Mouse (Mus musculus) hindbrain, embryonic 14.5 days (tissue): ENCODE data around the gene Angptl8. TPM values are rescaled to one million over a fixed set of nuclear protein-coding genes. Genes with fewer than 3 reads are reported as not detected.

Experiments
- ATAC-seq: fragments of 200-750 bp; cut with Nextera tagmentation; 2 replicates; pipeline ENCODE4 v1.8.0; 2017; ENCODE audit warnings: moderate number of reproducible peaks, mild to moderate bottlenecking, moderate TSS enrichment, moderate library complexity; ENCODE audit not compliant: low FRiP score
- DNase-seq: peaks from one replicate; pipeline ENCODE4 v3.0.0-alpha.2; 2015; ENCODE audit warnings: low spot score
- H3K27ac ChIP-seq: fragments of 300-500 bp; sonication (generic); 2 replicates; pipeline ENCODE4 v1.5.1; 2014; ENCODE audit warnings: mild to moderate bottlenecking, moderate library complexity
- H3K27me3 ChIP-seq: fragments of 300-500 bp; sonication (generic); 2 replicates; pipeline ENCODE4 v1.6.1; 2014; ENCODE audit warnings: mild to moderate bottlenecking, low read length, mixed read lengths; ENCODE audit not compliant: control insufficient read depth, insufficient read depth
- H3K36me3 ChIP-seq: fragments of 300-500 bp; sonication (generic); replicated peaks from 2 replicates; pipeline ENCODE4 v1.6.1; 2014; ENCODE audit not compliant: control insufficient read depth, insufficient read depth
- H3K4me1 ChIP-seq: fragments of 300-500 bp; sonication (generic); replicated peaks from 2 replicates; pipeline ENCODE4 v1.6.1; 2014; ENCODE audit warnings: antibody characterized with exemption, low read length, mixed read lengths; ENCODE audit not compliant: control insufficient read depth, insufficient read depth
- H3K4me2 ChIP-seq: fragments of 300-500 bp; sonication (generic); replicated peaks from 2 replicates; pipeline ENCODE4 v1.6.1; 2014; ENCODE audit warnings: mild to moderate bottlenecking, moderate library complexity
- H3K4me3 ChIP-seq: fragments of 300-500 bp; sonication (generic); replicated peaks from 2 replicates; pipeline ENCODE4 v1.5.1; 2014; ENCODE audit warnings: mild to moderate bottlenecking, low read length
- H3K9ac ChIP-seq: fragments of 300-500 bp; sonication (generic); 2 replicates; pipeline ENCODE4 v1.6.1; 2014
- H3K9me3 ChIP-seq: fragments of 300-500 bp; sonication (generic); 2 replicates; pipeline ENCODE4 v1.6.1; 2016; ENCODE audit warnings: low read length; ENCODE audit not compliant: control insufficient read depth
- WGBS: fragments of 180-500 bp; shearing (Covaris S2); extraction: QIAGEN DNeasy Blood & Tissue Kit; methylation state at CpG from one replicate; pipeline ENCODE4 v1.1.7; 2014; 5-methylcytosine and 5-hydroxymethylcytosine counted together
- polyA plus RNA-seq: library from polyadenylated mRNA; unstranded; fragments of >200 nt; fragmentation: Nextera tagmentation; extraction: Ambion mirVana; gene quantifications from 2 replicates; pipeline ENCODE4 v1.2.1, GENCODE M21; 2014

Gene Angptl8
- polyA plus RNA-seq, 1 experiment from 2014 or later: 0.62 TPM

DNA sequence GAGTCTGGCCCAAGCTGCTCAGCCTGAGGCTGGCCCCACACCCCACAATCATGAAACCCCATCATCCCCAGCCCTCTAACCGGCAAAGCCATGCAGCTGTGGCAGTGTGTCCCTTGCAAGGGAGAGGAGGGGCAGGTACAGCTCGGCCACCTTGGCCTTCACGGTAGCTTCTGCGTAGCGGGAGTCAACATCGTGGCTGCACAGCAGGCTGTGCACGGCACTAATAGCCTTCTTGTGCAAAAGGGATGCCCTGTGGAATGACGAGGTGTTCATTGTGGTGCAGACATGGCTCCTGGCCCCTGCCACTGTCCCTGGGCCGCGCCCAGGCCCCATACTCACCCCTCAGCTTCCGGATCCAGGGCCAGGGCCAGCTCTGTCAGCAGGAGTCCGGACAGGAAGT is 15.1 kb upstream of the Angptl8 start:
- H3K27me3 ChIP-seq: no peaks in the 10 kb centered on the region
- H3K9me3 ChIP-seq: no peaks in the 10 kb centered on the region
- no peak overlapping the region for H3K4me2 ChIP-seq
- 90% methylated on average over 12 of the region's 12 CpGs for WGBS
- ATAC-seq: no peak
- H3K36me3 ChIP-seq: no peaks in the 10 kb centered on the region
- no peak overlapping the region for H3K9ac ChIP-seq
- no peak overlapping the region for H3K4me3 ChIP-seq
- H3K4me1 ChIP-seq: no peaks in the 10 kb centered on the region
- DNase-seq: no peak
- no peak overlapping the region for H3K27ac ChIP-seq

GRCm38 (mm10) chr9:21822686-21823085 is 12.6 kb upstream of the Angptl8 start:
- Histone ChIP-seq H3K27ac (no peak overlapping the region), H3K9me3 (no peaks in the 10 kb centered on the region), H3K9ac (no peak overlapping the region), H3K4me3 (no peak overlapping the region), H3K4me2 (no peak overlapping the region), H3K27me3 (no peaks in the 10 kb centered on the region), H3K4me1 (no peaks in the 10 kb centered on the region), H3K36me3 (no peaks in the 10 kb centered on the region)
- ATAC-seq (no peak), DNase-seq (no peak)
- WGBS: 86% methylated on average over 6 of the region's 6 CpGs

DNA sequence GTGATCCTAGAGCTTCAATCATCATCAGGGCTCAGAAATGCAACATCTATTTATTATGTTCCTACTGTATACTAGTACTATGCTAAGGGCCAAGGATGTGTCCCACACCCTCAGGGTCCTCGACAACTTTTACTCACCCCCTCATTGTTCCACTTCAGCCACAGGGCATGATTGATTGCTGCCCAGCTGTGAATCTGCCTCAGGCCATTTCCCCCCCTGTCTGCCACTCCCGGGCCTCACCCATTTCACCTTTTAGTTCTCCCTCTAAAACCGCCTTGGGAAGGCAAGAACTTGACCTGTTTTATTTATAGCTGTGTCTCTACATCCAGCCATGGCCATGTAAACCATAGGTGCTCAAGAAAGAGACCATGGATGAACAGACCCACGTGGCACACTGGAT is 11.4 kb upstream of the Angptl8 start:
- WGBS: 55% methylated on average over 4 of the region's 4 CpGs
- no peak overlapping the region for H3K4me3 ChIP-seq
- no peaks in the 10 kb centered on the region for H3K27me3 ChIP-seq
- no peak overlapping the region for H3K27ac ChIP-seq
- H3K36me3 ChIP-seq: no peaks in the 10 kb centered on the region
- no peak overlapping the region for H3K4me2 ChIP-seq
- no peaks in the 10 kb centered on the region for H3K9me3 ChIP-seq
- H3K4me1 ChIP-seq: no peaks in the 10 kb centered on the region
- DNase-seq (no peak), ATAC-seq (no peak)
- no peak overlapping the region for H3K9ac ChIP-seq

GRCm38 (mm10) chr9:21824366-21824765 is 10.9 kb upstream of the Angptl8 start:
- no peaks in the 10 kb centered on the region for H3K4me1 ChIP-seq
- no peaks in the 10 kb centered on the region for H3K27me3 ChIP-seq
- DNase-seq (no peak), ATAC-seq (no peak)
- no peak overlapping the region for H3K9ac ChIP-seq
- no peak overlapping the region for H3K4me3 ChIP-seq
- H3K36me3 ChIP-seq: no peaks in the 10 kb centered on the region
- H3K9me3 ChIP-seq: no peaks in the 10 kb centered on the region
- 63% methylated on average over 10 of the region's 10 CpGs for WGBS
- no peak overlapping the region for H3K4me2 ChIP-seq
- no peak overlapping the region for H3K27ac ChIP-seq

- no peaks in the 10 kb centered on the region for H3K4me1 ChIP-seq
- no peak overlapping the region for H3K27ac ChIP-seq
- no peaks in the 10 kb centered on the region for H3K27me3 ChIP-seq
- ATAC-seq (no peak), DNase-seq (no peak)
- WGBS: 91% methylated on average over 14 of the region's 14 CpGs
- H3K36me3 ChIP-seq: no peaks in the 10 kb centered on the region
- H3K4me2 ChIP-seq: no peak overlapping the region
- no peak overlapping the region for H3K9ac ChIP-seq
- H3K9me3 ChIP-seq: no peaks in the 10 kb centered on the region
- no peak overlapping the region for H3K4me3 ChIP-seq
Measured at GRCm38 (mm10) chr9:21829834-21830460, 5.4 kb upstream of the Angptl8 start.

DNA sequence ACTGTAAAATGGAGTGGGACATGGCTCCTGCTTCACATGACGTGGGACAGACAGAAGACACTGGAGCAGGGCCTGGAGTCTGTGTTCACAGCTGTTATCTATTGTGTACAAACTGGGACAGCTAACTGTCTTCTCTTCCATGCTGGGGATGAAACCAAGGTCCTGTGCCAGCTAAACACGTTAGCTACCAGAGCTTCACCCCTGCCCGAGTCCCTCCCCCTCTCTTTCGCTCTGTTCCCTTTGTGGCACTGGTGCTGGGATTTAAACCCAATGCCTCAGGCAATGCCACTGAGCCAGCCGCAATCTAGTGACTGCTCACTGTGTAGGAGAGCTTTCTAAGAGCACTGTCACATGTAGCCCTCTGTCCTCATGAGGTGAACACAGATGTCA is 4.9 kb upstream of the Angptl8 start:
- 75% methylated on average over 5 of the region's 5 CpGs for WGBS
- DNase-seq (no peak), ATAC-seq (no peak)
- Histone ChIP-seq H3K9ac (no peak overlapping the region), H3K36me3 (no peaks in the 10 kb centered on the region), H3K27me3 (no peaks in the 10 kb centered on the region), H3K4me1 (no peaks in the 10 kb centered on the region), H3K4me2 (no peak overlapping the region), H3K27ac (no peak overlapping the region), H3K9me3 (no peaks in the 10 kb centered on the region), H3K4me3 (no peak overlapping the region)

DNA sequence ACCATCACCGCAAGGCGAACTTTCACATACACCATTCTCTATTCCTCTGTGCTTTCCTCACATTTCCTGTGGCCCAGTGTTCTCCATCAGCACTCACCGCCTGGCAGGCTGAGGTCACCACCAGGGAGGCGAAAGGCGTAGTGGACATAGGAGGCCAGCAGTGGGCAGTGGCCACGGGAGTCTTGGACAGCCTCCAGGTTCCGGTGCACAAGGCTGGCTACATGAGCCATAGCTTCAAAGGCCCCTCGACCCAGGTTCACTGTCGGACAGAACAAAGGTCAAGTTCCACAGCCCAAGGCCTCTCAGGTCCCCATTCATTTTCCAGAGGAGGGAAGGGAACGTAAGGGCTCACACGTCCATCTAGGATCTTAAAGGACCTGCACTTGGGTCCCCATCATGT is 4.4 kb upstream of the Angptl8 start:
- ATAC-seq (no peak), DNase-seq (no peak)
- Histone ChIP-seq H3K9me3 (no peaks in the 10 kb centered on the region), H3K4me2 (no peak overlapping the region), H3K36me3 (no peaks in the 10 kb centered on the region), H3K27ac (no peak overlapping the region), H3K9ac (no peak overlapping the region), H3K27me3 (no peaks in the 10 kb centered on the region), H3K4me1 (no peaks in the 10 kb centered on the region), H3K4me3 (no peak overlapping the region)
- WGBS: 92% methylated on average over 11 of the region's 11 CpGs

GRCm38 (mm10) chr9:21831558-21832240 is 3.6 kb upstream of the Angptl8 start:
- WGBS: 93% methylated on average over 20 of the region's 20 CpGs
- no peak overlapping the region for H3K4me2 ChIP-seq
- no peak for DNase-seq
- H3K4me3 ChIP-seq: no peak overlapping the region
- no peaks in the 10 kb centered on the region for H3K4me1 ChIP-seq
- no peak for ATAC-seq
- H3K9me3 ChIP-seq: no peaks in the 10 kb centered on the region
- H3K36me3 ChIP-seq: no peaks in the 10 kb centered on the region
- H3K9ac ChIP-seq: no peak overlapping the region
- no peak overlapping the region for H3K27ac ChIP-seq
- H3K27me3 ChIP-seq: no peaks in the 10 kb centered on the region

DNA sequence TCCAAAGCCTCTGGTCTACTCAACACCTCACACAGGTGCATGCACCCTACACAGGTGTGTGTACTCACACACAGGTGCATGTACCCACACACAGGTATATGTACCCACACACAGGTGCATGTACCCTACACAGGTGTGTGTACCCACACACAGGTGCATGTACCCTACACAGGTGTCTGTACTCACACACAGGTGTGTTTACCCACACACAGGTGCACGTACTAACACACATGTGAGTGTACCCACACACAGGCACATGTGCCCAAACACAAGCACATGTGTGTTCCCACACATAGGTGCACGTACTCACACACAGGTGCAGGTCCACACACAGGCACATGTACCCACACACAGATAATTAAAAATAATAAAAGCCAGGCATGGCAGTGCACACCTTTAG is 2.4 kb downstream of the Angptl8 start:
- no peaks in the 10 kb centered on the region for H3K27me3 ChIP-seq
- 97% methylated on average over 2 of the region's 2 CpGs for WGBS
- H3K36me3 ChIP-seq: no peaks in the 10 kb centered on the region
- DNase-seq (no peak), ATAC-seq (no peak)
- no peak overlapping the region for H3K4me2 ChIP-seq
- no peak overlapping the region for H3K27ac ChIP-seq
- no peaks in the 10 kb centered on the region for H3K9me3 ChIP-seq
- no peak overlapping the region for H3K4me3 ChIP-seq
- H3K4me1 ChIP-seq: no peaks in the 10 kb centered on the region
- H3K9ac ChIP-seq: no peak overlapping the region
